Mouse (Mus musculus) hindbrain, embryonic 13.5 days (tissue): ENCODE data around the gene Porcn. TPM values are rescaled to one million over a fixed set of nuclear protein-coding genes. Genes with fewer than 3 reads are reported as not detected.
A peak's percentile ranks its signal among the peaks of the same experiment; 100 is the strongest.

Source experiments
- ATAC-seq: fragments of 200-750 bp; cut with Nextera tagmentation; 2 replicates; pipeline ENCODE4 v1.8.0; 2017; ENCODE audit warnings: moderate TSS enrichment; ENCODE audit not compliant: low FRiP score
- H3K27ac ChIP-seq: fragments of 300-500 bp; sonication (generic); 2 replicates; pipeline ENCODE4 v1.5.1; 2015; ENCODE audit warnings: inconsistent platforms, mild to moderate bottlenecking, moderate library complexity
- H3K27me3 ChIP-seq: fragments of 300-500 bp; sonication (generic); 2 replicates; pipeline ENCODE4 v1.6.1; 2015; ENCODE audit warnings: mild to moderate bottlenecking, inconsistent platforms
- H3K36me3 ChIP-seq: fragments of 300-500 bp; sonication (generic); 2 replicates; pipeline ENCODE4 v1.6.1; 2015; ENCODE audit warnings: mild to moderate bottlenecking, inconsistent platforms
- H3K4me1 ChIP-seq: fragments of 300-500 bp; sonication (generic); replicated peaks from 2 replicates; pipeline ENCODE4 v1.6.1; 2015; ENCODE audit warnings: inconsistent platforms
- H3K4me2 ChIP-seq: fragments of 300-500 bp; sonication (generic); 2 replicates; pipeline ENCODE4 v1.6.1; 2015; ENCODE audit warnings: inconsistent platforms, mild to moderate bottlenecking, moderate library complexity
- H3K4me3 ChIP-seq: fragments of 300-500 bp; sonication (generic); 2 replicates; pipeline ENCODE4 v1.5.1; 2015; ENCODE audit warnings: mild to moderate bottlenecking, inconsistent platforms
- H3K9ac ChIP-seq: fragments of 300-500 bp; sonication (generic); 2 replicates; pipeline ENCODE4 v1.6.1; 2015; ENCODE audit warnings: mild to moderate bottlenecking, inconsistent platforms
- H3K9me3 ChIP-seq: fragments of 300-500 bp; sonication (generic); 2 replicates; pipeline ENCODE4 v1.6.1; 2016; ENCODE audit warnings: inconsistent platforms
- WGBS: fragments of 180-500 bp; shearing (Covaris S2); methylation state at CpG from one replicate; pipeline ENCODE4 v1.1.7; 2015; 5-methylcytosine and 5-hydroxymethylcytosine counted together
- polyA plus RNA-seq: library from polyadenylated mRNA; unstranded; fragments of >200 nt; fragmentation: Nextera tagmentation; extraction: Ambion mirVana; gene quantifications from 2 replicates; pipeline ENCODE4 v1.2.1, GENCODE M21; 2015

Gene Porcn
- 43.4 and 50.0 TPM in 2 replicates for polyA plus RNA-seq

DNA sequence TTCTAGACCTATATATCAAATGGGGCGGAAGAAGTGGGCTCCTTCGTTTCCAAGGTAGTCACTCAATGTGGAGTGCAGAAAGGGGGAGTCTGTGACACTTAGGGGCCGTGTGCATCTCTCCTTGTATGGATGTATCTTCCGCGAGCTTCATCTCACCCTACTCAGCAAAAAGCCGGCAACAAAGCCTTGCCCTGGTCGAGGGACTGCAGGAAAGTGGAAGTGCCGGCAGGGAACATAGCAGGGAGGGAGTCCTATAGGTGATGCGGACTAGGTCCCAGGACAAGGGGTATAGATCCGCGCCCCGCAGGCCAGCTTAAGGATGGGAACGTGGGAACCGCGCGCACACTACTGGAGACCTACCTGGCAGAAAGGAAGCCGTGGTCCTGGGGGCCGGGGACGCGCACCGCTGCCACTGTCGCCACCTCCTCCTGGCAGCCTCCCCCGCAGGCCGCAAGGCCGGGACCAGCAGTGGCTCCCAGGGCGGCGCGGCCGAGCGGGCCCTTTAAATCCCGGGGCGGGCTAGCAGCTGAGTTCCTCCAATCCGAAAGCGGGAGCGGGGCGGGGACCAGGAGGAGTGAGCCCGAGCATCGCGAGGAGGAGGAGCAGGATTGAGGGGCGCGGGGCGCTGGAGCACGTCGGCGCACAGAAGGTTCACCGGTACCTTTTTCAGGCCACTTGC is at the start of gene Porcn:
TSS of gene Porcn (minus strand) at position 511 of the 679 bp plus-strand sequence.
- 21% methylated on average over 31 of the region's 46 CpGs for WGBS
- Histone ChIP-seq H3K27me3 (no peaks in the 10 kb centered on the region), H3K36me3 (peaks cover 12% of the 10 kb centered on the region; the same call in 1 of the 2 replicates), H3K27ac (peak within 1 kb of the TSS; percentile 70), H3K4me3 (peak within 1 kb of the TSS; percentile 53), H3K4me2 (peak within 1 kb of the TSS; percentile 58), H3K9me3 (no peaks in the 10 kb centered on the region; the same call in 1 of the 2 replicates), H3K9ac (peak within 1 kb of the TSS; percentile 74), H3K4me1 (peaks cover 10% of the 10 kb centered on the region)
- peak; percentile 95 for ATAC-seq

DNA sequence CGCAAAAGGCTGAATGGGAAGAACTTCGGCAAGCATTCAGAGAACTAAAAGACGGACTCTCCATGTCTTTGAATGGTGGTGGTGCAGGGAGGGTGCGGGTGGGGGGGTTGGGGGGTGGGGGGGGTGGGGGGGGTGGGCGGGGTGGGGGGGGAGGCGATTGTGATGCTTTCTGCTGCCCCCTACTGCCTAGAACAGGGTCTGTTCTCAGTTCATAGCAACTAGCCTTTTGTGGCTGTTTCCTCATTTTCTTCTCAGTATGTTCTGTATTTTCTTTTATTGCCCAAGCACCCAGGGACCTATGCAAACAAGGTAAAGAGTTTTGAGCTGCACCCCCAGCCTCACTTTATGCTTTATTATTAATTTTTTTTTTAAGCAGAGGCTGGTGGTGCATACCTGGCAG is 49.5 kb upstream of the Porcn start:
- Histone ChIP-seq H3K9me3 (no peaks in the 10 kb centered on the region), H3K4me1 (peaks cover 8% of the 10 kb centered on the region), H3K9ac (no peak overlapping the region), H3K4me2 (no peak overlapping the region), H3K4me3 (no peak overlapping the region), H3K27ac (no peak overlapping the region), H3K27me3 (no peaks in the 10 kb centered on the region), H3K36me3 (no peaks in the 10 kb centered on the region)
- WGBS: 31% methylated on average over 3 of the region's 6 CpGs
- ATAC-seq: no peak

DNA sequence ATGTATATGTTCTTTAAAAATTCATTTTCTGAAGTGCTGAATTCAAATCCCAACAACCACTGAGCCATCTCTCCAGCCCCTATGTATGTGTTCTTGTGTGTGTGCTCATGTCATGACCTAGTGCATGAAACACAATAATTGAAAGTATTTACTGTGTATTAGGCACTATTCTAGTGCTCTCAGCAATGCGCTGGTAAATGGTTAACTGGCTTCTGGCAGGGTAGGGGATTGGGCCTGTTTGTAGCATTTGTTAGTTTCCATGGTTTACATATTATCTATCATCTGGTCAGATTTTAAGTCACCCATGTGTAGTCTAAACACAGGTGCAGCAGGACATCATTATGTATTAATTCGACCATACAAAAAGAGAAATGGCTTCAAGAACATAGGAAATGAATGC is 47.4 kb upstream of the Porcn start:
- H3K9me3 ChIP-seq: no peaks in the 10 kb centered on the region
- no peak overlapping the region for H3K9ac ChIP-seq
- no peak overlapping the region for H3K4me3 ChIP-seq
- no peaks in the 10 kb centered on the region for H3K36me3 ChIP-seq
- no peak overlapping the region for H3K27ac ChIP-seq
- whole genome bisulfite sequencing: 81% methylated on average over 2 of the region's 2 CpGs
- peaks cover 10% of the 10 kb centered on the region for H3K4me1 ChIP-seq
- H3K4me2 ChIP-seq: no peak overlapping the region
- no peaks in the 10 kb centered on the region for H3K27me3 ChIP-seq
- ATAC-seq: no peak

DNA sequence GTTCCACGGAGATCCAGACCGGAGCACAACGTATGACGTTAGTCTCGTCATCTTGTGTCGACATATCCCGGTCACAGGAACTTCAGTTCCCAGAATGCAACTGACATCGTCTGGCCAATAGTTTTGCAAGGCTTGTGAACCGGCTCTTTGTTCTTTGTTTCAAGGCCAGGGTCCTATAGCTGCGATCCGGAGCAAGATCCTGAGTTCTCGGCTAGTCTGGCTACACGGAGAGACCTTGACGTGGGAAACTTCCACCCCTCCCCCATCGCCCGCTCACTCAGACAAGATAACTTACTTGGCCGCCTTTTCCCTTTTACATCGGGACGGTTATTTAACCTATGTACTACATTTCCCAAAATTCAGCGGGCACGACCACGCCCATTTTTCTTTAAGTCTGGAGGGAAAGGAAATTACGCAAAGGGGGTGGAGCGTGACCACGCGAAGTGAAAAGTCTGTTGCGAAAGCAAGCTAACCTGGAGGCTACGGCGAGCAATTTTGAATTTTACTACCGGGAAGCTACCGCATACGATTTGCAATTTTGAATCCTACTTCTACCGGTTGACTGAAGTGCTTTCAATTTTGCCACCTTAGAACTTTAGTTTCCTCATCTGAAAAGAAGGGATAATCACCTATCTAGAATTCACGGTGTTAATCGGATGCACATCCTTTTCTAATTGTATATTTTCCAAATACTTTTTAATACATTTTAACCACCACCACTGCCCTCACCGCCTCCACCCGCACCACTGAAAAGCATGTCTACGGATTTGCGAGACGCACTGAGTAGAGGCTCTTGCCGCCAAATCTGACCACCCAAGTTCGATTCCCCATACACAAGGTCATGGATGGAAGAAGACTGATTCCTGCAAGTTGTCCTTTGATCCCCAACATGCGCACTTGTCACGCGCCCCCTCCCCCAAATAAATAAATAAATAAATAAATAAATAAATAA is 46.3 kb upstream of the Porcn start, which contains the start of gene Ftsj1:
TSS of gene Ftsj1 (minus strand) at position 73 of the 952 bp plus-strand sequence.
- peak within 1 kb of the TSS; percentile 55 for H3K4me2 ChIP-seq
- H3K4me1 ChIP-seq: peaks cover 10% of the 10 kb centered on the region
- H3K27me3 ChIP-seq: no peaks in the 10 kb centered on the region
- H3K27ac ChIP-seq: peak within 1 kb of the TSS; percentile 81
- H3K9me3 ChIP-seq: no peaks in the 10 kb centered on the region
- ATAC-seq: peak; percentile 93
- H3K4me3 ChIP-seq: peak within 1 kb of the TSS; percentile 52
- WGBS: 14% methylated on average over 45 of the region's 45 CpGs
- no peaks in the 10 kb centered on the region for H3K36me3 ChIP-seq
- H3K9ac ChIP-seq: peak within 1 kb of the TSS; percentile 68

DNA sequence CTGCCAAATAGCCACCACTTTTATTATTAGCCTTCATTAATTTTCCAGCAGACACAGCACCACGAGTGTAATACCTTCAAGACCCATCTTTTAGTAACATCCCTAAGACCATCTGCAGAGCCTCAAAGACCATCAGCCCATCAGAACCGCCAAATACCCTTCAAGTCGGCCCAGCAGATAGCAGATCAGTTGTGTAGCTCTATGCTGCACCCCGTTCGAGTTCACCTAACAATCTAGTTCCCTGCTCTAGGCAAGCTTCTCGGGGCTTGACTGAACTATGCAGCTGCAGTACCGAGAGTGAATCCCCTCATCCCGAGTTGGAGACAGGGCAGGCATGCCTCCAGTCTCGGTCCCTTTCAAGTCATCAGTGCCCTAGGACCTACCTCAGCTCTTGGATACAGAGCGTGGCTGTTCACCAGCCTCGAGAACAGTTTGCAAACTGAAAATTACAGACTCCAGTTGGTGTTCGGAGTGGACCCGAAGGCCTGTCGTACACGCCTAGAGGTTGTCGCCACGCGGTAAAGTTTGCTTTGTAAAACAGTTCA is 45.5 kb upstream of the Porcn start:
- 22% methylated on average over 18 of the region's 18 CpGs for WGBS
- peak overlapping the region; percentile 68 for H3K9ac ChIP-seq
- no peaks in the 10 kb centered on the region for H3K9me3 ChIP-seq
- peaks cover under 1% of the 10 kb centered on the region for H3K36me3 ChIP-seq
- peaks cover 10% of the 10 kb centered on the region for H3K4me1 ChIP-seq
- peak; percentile 78 for ATAC-seq
- peak overlapping the region; percentile 48; the same call in 1 of the 2 replicates for H3K27ac ChIP-seq
- peak overlapping the region; percentile 52 for H3K4me3 ChIP-seq
- peak overlapping the region; percentile 55 for H3K4me2 ChIP-seq
- H3K27me3 ChIP-seq: no peaks in the 10 kb centered on the region

DNA sequence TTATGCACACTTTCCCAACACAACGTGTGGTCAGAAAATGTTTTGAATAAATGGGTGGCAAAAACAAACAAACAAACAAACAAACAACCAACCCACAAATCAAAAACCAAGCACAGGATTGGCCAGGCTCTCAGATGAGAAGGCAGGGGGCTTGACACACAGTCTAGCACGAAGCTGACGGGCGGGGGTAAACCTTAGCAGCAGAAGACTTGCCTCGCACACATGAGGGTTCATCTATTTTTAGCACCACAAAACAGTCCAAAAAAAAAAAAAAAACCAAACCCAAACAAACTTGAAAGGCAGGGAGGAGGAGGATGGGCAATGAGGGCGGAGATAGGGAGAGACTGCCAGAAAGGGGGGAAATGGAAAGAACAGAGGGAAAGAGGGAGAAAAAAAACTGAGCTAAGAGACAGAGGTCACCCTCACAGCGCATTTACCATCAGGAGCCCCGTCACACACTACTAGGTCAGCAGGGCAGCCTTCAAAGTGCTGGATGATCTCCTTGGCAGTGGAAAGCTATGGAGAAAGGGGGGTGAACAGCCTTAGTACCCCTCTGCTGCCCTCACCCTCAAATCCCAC is 42.3 kb upstream of the Porcn start:
- peaks cover 20% of the 10 kb centered on the region for H3K36me3 ChIP-seq
- no peak overlapping the region for H3K4me3 ChIP-seq
- peaks cover 10% of the 10 kb centered on the region for H3K4me1 ChIP-seq
- H3K9ac ChIP-seq: no peak overlapping the region
- H3K27ac ChIP-seq: no peak overlapping the region
- H3K9me3 ChIP-seq: no peaks in the 10 kb centered on the region
- WGBS: 88% methylated on average over 8 of the region's 8 CpGs
- ATAC-seq: no peak
- no peak overlapping the region for H3K4me2 ChIP-seq
- H3K27me3 ChIP-seq: no peaks in the 10 kb centered on the region

DNA sequence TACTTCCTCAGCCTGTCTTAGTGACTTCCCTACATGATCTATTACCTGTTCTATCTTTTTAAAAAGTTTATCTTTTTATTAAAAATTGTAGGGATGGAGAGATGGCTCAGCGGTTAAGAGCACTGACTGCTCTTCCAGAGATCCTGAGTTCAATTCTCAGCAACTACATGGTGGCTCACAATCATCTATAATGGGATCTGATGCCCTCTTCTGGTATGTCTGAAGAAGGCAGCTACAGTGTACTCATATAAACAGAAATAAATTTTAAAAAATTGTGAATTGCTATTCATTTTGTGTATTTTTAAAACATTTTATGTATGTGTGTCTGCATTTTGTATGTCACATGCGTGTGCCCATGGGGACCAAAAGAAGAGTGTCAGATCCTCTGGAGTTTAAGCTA is 41.4 kb upstream of the Porcn start:
- H3K27me3 ChIP-seq: no peaks in the 10 kb centered on the region
- peaks cover 10% of the 10 kb centered on the region for H3K4me1 ChIP-seq
- no peak overlapping the region for H3K4me2 ChIP-seq
- 85% methylated on average over 2 of the region's 2 CpGs for WGBS
- H3K36me3 ChIP-seq: peaks cover 25% of the 10 kb centered on the region
- no peak for ATAC-seq
- no peak overlapping the region for H3K4me3 ChIP-seq
- no peaks in the 10 kb centered on the region for H3K9me3 ChIP-seq
- H3K27ac ChIP-seq: no peak overlapping the region
- H3K9ac ChIP-seq: no peak overlapping the region

DNA sequence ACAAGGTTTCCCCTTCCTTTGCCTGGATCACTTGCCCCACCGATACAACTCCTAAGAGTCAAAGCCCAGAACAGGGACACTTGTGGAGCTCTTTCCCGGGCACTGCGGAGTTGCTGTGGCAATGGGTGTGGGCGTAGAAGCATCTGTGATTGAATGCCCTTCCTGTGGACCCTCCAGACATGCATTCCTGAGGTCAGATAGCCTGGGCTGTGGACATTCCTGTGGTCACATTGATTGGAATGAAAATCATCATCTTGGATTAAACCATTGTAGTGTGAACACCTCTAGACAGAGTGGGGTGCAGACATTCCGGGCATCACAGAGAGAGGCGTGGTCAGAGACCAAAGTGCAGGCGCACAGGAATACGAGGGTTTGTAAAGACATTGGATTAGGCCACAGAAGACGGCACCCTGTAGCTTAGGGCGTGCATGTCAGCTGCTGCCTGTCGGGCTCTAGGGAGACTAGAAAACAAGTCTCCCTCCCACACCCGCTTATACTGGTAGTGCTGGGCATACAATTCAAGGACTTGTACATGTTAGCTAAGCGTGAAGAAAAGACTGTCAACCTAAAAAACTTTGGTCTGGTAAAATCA is 32.6 kb upstream of the Porcn start:
- no peak overlapping the region for H3K4me2 ChIP-seq

DNA sequence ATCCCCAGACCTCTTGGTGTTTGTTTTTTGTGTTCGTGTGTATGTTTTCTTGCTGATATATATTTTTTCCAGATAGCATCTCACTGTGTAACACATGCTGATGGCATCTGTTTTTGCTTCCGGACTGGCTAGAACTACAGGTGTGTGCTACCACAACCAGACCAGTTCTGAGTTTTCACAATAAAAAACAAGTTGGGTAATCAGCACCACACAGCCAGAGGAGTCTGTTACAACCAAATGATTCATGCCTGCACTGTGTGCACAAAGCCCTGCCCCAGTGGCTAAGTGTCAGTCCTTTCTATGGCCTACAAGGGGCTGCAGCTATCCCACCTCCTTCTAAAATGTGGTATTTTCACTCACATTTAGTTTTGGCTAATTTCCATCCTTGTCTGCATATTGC is 30.4 kb upstream of the Porcn start:
- H3K27me3 ChIP-seq: no peaks in the 10 kb centered on the region
- H3K27ac ChIP-seq: no peak overlapping the region
- H3K4me2 ChIP-seq: no peak overlapping the region
- no peak overlapping the region for H3K4me3 ChIP-seq
- H3K9ac ChIP-seq: no peak overlapping the region
- WGBS: 95% methylated on average over 2 of the region's 2 CpGs
- no peak for ATAC-seq
- peaks cover 3% of the 10 kb centered on the region for H3K36me3 ChIP-seq
- no peaks in the 10 kb centered on the region for H3K4me1 ChIP-seq
- H3K9me3 ChIP-seq: no peaks in the 10 kb centered on the region

More for the DNA sequence above, 32.6 kb upstream of the Porcn start:
- Histone ChIP-seq H3K4me1 (no peaks in the 10 kb centered on the region), H3K4me3 (no peak overlapping the region), H3K9me3 (no peaks in the 10 kb centered on the region), H3K36me3 (peaks cover 9% of the 10 kb centered on the region), H3K9ac (no peak overlapping the region), H3K27ac (no peak overlapping the region), H3K27me3 (no peaks in the 10 kb centered on the region)
- WGBS: 59% methylated on average over 13 of the region's 13 CpGs
- ATAC-seq: no peak

DNA sequence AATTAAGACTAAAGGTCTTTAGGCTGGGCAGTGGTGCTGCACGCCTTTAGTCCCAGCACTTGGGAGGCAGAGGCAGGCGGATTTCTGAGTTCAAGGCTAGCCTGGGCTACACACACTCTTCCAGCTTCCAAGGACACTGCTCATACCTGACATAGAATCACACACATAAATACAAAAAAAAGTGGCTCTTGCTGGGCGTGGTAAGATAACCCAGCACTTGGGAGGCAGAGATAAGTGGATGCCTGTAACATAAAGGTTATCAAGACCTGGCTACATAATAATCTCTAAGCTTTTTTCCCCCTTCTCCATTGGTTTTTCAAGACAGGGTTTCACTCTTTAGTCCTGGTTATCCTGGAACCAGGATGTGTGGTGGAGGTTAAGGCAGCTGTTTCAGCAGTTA is 27.3 kb upstream of the Porcn start:
- Histone ChIP-seq H3K4me2 (no peak overlapping the region), H3K4me1 (no peaks in the 10 kb centered on the region), H3K9ac (no peak overlapping the region), H3K36me3 (no peaks in the 10 kb centered on the region), H3K4me3 (no peak overlapping the region), H3K9me3 (no peaks in the 10 kb centered on the region), H3K27me3 (no peaks in the 10 kb centered on the region), H3K27ac (no peak overlapping the region)
- no peak for ATAC-seq
- WGBS: 74% methylated on average over 3 of the region's 3 CpGs

DNA sequence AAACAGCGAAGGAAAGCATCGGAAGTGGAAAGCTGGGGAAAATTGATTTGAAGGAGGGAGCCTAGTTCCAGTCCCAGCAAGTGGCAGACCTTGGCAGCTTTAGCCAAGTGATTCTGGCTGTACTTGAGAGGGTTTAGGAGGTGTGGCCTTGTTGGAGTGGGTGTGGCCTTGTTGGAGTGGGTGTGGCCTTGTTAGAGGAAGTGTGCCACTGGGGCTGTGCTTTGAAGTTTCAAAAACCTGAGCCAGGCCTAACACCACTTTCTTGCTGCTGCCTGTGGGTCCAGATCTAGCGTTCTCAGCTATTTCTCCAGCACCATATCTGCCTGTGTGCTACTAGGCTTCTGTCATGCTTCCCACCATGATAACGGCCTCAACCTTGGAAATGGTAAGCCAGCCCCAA is 23.9 kb upstream of the Porcn start:
- 84% methylated on average over 4 of the region's 4 CpGs for WGBS
- H3K4me1 ChIP-seq: no peaks in the 10 kb centered on the region
- no peaks in the 10 kb centered on the region for H3K9me3 ChIP-seq
- no peak for ATAC-seq
- H3K27me3 ChIP-seq: no peaks in the 10 kb centered on the region
- no peak overlapping the region for H3K4me2 ChIP-seq
- no peak overlapping the region for H3K4me3 ChIP-seq
- no peak overlapping the region for H3K27ac ChIP-seq
- no peaks in the 10 kb centered on the region for H3K36me3 ChIP-seq
- no peak overlapping the region for H3K9ac ChIP-seq

DNA sequence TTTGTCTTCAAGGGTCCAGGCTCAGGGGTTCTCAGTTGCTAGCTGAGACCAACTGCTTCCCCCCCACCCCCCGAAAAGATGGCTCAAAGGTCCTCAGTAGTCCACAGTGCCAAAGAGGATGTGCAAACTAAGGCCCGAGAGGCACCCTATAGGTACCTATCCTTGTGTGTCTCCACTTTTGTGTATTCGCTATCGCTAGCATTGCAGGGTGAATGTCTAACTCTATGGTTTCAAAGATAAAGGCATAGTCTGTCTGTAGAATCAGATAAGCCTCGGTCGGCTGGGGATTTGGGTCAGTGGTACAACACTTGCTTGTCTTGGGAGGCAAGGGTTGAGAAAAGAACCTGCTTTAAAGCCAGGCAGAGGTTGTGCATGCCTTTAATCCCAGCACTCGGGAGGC is 17.1 kb upstream of the Porcn start:
- Histone ChIP-seq H3K9me3 (no peaks in the 10 kb centered on the region), H3K36me3 (no peaks in the 10 kb centered on the region), H3K9ac (no peak overlapping the region), H3K4me1 (no peaks in the 10 kb centered on the region), H3K4me3 (no peak overlapping the region), H3K4me2 (no peak overlapping the region), H3K27ac (no peak overlapping the region), H3K27me3 (no peaks in the 10 kb centered on the region)
- no peak for ATAC-seq
- 90% methylated on average over 7 of the region's 7 CpGs for WGBS
